In genomic region chr15:80784553-80784971, GRCm38 (mm10) we compare ENCODE assay signal across 9 mouse cellular contexts.
DNase-seq lines count a peak whose midpoint lies in the region; ATAC-seq and TF ChIP-seq lines count a peak whose summit lies in the region.
"Had no signal": no experiment of that assay in that cellular context is flagged by ENCODE, and none has a peak within 500 bp of the region (broad histone marks: within the 10 kb centered on the region; RNA-seq: fewer than 3 reads in every experiment).

No protein-coding gene starts in this region.

- H3K9ac ChIP-seq in forebrain, postnatal 0 days, result no peak overlapping the region
- no peak overlapping the region for H3K9ac ChIP-seq in forebrain, embryonic 11.5 days (ENCODE audit: low read length)
- H3K9ac ChIP-seq: hindbrain, embryonic 15.5 days had no signal

- intact Hi-C loops in gastrocnemius, postnatal 14 days (cut with DNase I; ENCODE audit: low total_unique reads), result no loop called here

- peak; percentile 22; the same call in 1 of the 2 replicates for TF ChIP-seq CTCF in forebrain, postnatal 0 days (IDR thresholded peaks at IDR 0.05; ENCODE audit: low read depth)
- peak; percentile 51 for TF ChIP-seq CTCF in lung, adult 2 months (IDR thresholded peaks at IDR 0.05; ENCODE audit: insufficient read depth, low read length)

- no peaks in the 10 kb centered on the region for H3K9me3 ChIP-seq in forebrain, postnatal 0 days (ENCODE audit: low read length)
- no peaks in the 10 kb centered on the region for H3K9me3 ChIP-seq in forebrain, embryonic 11.5 days (ENCODE audit: control insufficient read depth, low read length)
- H3K9me3 ChIP-seq: hindbrain, embryonic 15.5 days had no signal

- H3K4me1 ChIP-seq in forebrain, postnatal 0 days (ENCODE audit: insufficient read depth), result no peaks in the 10 kb centered on the region
- H3K4me1 ChIP-seq in forebrain, embryonic 11.5 days (replicated peaks; ENCODE audit: control insufficient read depth, insufficient read depth, low read length), result no peaks in the 10 kb centered on the region
- H3K4me1 ChIP-seq in lung, adult 2 months (ENCODE audit: control insufficient read depth, insufficient read depth, low read length), result peaks cover 10% of the 10 kb centered on the region
- H3K4me1 ChIP-seq: hindbrain, embryonic 15.5 days had no signal

- H3K36me3 ChIP-seq in forebrain, postnatal 0 days (ENCODE audit: insufficient read depth), result no peaks in the 10 kb centered on the region
- no peaks in the 10 kb centered on the region for H3K36me3 ChIP-seq in forebrain, embryonic 11.5 days (ENCODE audit: control insufficient read depth, insufficient read depth, low read length)
- H3K36me3 ChIP-seq: hindbrain, embryonic 15.5 days had no signal

- no peak for DNase-seq in forebrain, postnatal 0 days
- DNase-seq in forebrain, embryonic 11.5 days (ENCODE audit: low spot score), result no peak
- peak; percentile 56 for DNase-seq in 416B (ENCODE audit: low read depth)
- peak; percentile 24 for DNase-seq in gastrocnemius, postnatal 14 days
- DNase-seq in lung, adult 2 months, result peak; percentile 35
- DNase-seq in cerebellum, adult 11-12 months, result no peak
- DNase-seq in layer of hippocampus, postnatal 36 days, result no peak
- DNase-seq in spleen, postnatal 4 days (ENCODE audit: low spot score in 2 of 2), result no peak

- no peak overlapping the region for H3K4me2 ChIP-seq in forebrain, postnatal 0 days (ENCODE audit: low read depth)
- no peak overlapping the region for H3K4me2 ChIP-seq in forebrain, embryonic 11.5 days (ENCODE audit: low read depth, low read length, severe bottlenecking)
- H3K4me2 ChIP-seq: hindbrain, embryonic 15.5 days had no signal

- no peaks in the 10 kb centered on the region for H3K27me3 ChIP-seq in forebrain, postnatal 0 days (ENCODE audit: insufficient read depth, low read length)
- no peaks in the 10 kb centered on the region for H3K27me3 ChIP-seq in forebrain, embryonic 11.5 days (ENCODE audit: control insufficient read depth, insufficient read depth, low read length)
- H3K27me3 ChIP-seq: hindbrain, embryonic 15.5 days had no signal

- ATAC-seq in forebrain, postnatal 0 days, result no peak
- ATAC-seq in forebrain, embryonic 11.5 days (replicated peaks; ENCODE audit: low FRiP score), result no peak

- TF ChIP-seq POLR2A in lung, adult 2 months (IDR thresholded peaks at IDR 0.05; ENCODE audit: borderline replicate concordance, extremely low read depth, low read depth, low read length), result no peak

- no peak overlapping the region for H3K4me3 ChIP-seq in forebrain, postnatal 0 days (ENCODE audit: low read depth, low read length)
- no peak overlapping the region for H3K4me3 ChIP-seq in forebrain, embryonic 11.5 days (ENCODE audit: low read depth, low read length)
- H3K4me3 ChIP-seq in lung, adult 2 months (replicated peaks; ENCODE audit: extremely low read depth, low read depth, low read length), result no peak overlapping the region
- H3K4me3 ChIP-seq: hindbrain, embryonic 15.5 days had no signal

- 32% methylated on average over 7 of the region's 7 CpGs for WGBS in forebrain, postnatal 0 days
- WGBS in forebrain, embryonic 11.5 days, result 45% methylated on average over 7 of the region's 7 CpGs
- WGBS in lung, adult 2 months, result 18% methylated on average over 7 of the region's 7 CpGs

- H3K27ac ChIP-seq in forebrain, postnatal 0 days (ENCODE audit: low read depth, low read length), result no peak overlapping the region
- H3K27ac ChIP-seq in forebrain, embryonic 11.5 days (ENCODE audit: low read depth, low read length), result no peak overlapping the region
- H3K27ac ChIP-seq: hindbrain, embryonic 15.5 days had no signal

Comparison
In these comparisons a context has a peak if more than half of its experiments do, and no peak if none do; other contexts are left out.
1. DNase-seq: peak in 416B (single experiment), gastrocnemius, postnatal 14 days (single experiment) and lung, adult 2 months (single experiment); none in forebrain, postnatal 0 days (single experiment), forebrain, embryonic 11.5 days (single experiment), cerebellum, adult 11-12 months (single experiment), layer of hippocampus, postnatal 36 days (0 of 2) and spleen, postnatal 4 days (0 of 2).